Mouse (Mus musculus): ENCODE data around the gene Ndufa10.

DNA sequence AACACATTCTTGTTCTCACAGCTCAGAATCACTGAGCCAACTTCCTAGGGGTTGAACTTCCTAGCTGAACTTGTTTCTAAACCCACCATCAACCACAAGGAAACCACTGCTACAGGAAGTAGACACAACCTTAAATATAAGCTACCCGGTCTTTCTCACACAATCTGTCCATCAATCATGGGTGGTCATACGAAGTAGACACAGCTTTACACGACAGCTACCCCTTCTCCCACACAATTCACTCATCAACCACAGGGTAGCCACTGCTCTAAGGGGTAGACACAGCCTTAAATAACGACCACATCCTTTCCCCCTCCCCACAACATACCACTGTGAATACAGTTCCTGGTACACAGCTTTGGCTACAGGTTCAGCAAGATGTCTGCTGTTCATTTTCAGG is 4.8 kb downstream of the Ndufa10 start:
- TF ChIP-seq EP300 (IDR thresholded peaks at IDR 0.05; ENCODE audit: low read depth) (no peak), CTCF (IDR thresholded peaks at IDR 0.05; ENCODE audit: low read depth) (no peak)

All from liver, embryonic 14.5 days (tissue).